Mouse (Mus musculus) myocyte (in vitro differentiated cells): Measurements from ENCODE around the gene Nr1h3. TPM values are rescaled to one million over a fixed set of nuclear protein-coding genes. Genes with fewer than 3 reads are reported as not detected.

Experiments used
- H3K27me3 ChIP-seq: one replicate; pipeline ENCODE4 v1.6.1; 2011; ENCODE audit not compliant: control insufficient read depth, insufficient read depth, insufficient read length
- H3K36me3 ChIP-seq: one replicate; pipeline ENCODE4 v1.6.1; 2011; ENCODE audit not compliant: control insufficient read depth, insufficient read depth
- H3K4me2 ChIP-seq: one replicate; pipeline ENCODE4 v1.6.1; 2011; ENCODE audit warnings: low read depth, control low read depth
- H3K4me3 ChIP-seq: one replicate; pipeline ENCODE4 v1.5.1; 2011; ENCODE audit warnings: mild to moderate bottlenecking, control low read depth, moderate library complexity
- H3K79me2 ChIP-seq: one replicate; pipeline ENCODE4 v1.6.1; 2011; ENCODE audit not compliant: control insufficient read depth, insufficient read depth
- H3ac ChIP-seq: one replicate; pipeline ENCODE4 v1.6.1; 2011; ENCODE audit not compliant: control insufficient read depth, insufficient read length
- CEBPB ChIP-seq: IDR thresholded peaks from 2 replicates; pipeline ENCODE4 v1.6.1; 2011; ENCODE audit warnings: mild to moderate bottlenecking, moderate library complexity; ENCODE audit not compliant: poor library complexity, insufficient read depth, severe bottlenecking
- E2F4 ChIP-seq: IDR thresholded peaks from one replicate; pipeline ENCODE4 v1.6.1; 2011; ENCODE audit warnings: mild to moderate bottlenecking, control low read depth, moderate library complexity; ENCODE audit not compliant: insufficient read depth
- MAX ChIP-seq: IDR thresholded peaks from one replicate; pipeline ENCODE4 v1.6.1; 2011; ENCODE audit warnings: low read depth, mild to moderate bottlenecking, control low read depth
- MYOD1 ChIP-seq, 3 experiments: IDR thresholded peaks; one replicate each; pipeline ENCODE4 v1.6.1; 2011; ENCODE audit warnings: control low read depth in 2 of 3, low read depth in 2 of 3, mild to moderate bottlenecking in 2 of 3, moderate library complexity in 1 of 3; ENCODE audit not compliant: insufficient read length in 2 of 3, control insufficient read depth in 1 of 3
- MYOG ChIP-seq, 3 experiments: IDR thresholded peaks; one replicate each; pipeline ENCODE4 v1.6.1; 2011; ENCODE audit warnings: control low read depth in 2 of 3, low read depth in 2 of 3, mild to moderate bottlenecking in 2 of 3; ENCODE audit not compliant: insufficient read length in 2 of 3, control insufficient read depth in 1 of 3, insufficient read depth in 1 of 3
- POLR2A ChIP-seq: IDR thresholded peaks from one replicate; pipeline ENCODE4 v1.6.1; 2011; ENCODE audit warnings: low read depth, mild to moderate bottlenecking, control low read depth, moderate library complexity; ENCODE audit not compliant: insufficient read length
- POLR2AphosphoS2 ChIP-seq: IDR thresholded peaks from one replicate; pipeline ENCODE4 v1.6.1; 2011; ENCODE audit warnings: low read depth, control low read depth; ENCODE audit not compliant: insufficient read length
- REST ChIP-seq: IDR thresholded peaks from one replicate; pipeline ENCODE4 v1.6.1; 2011; ENCODE audit warnings: mild to moderate bottlenecking, control low read depth, moderate library complexity; ENCODE audit not compliant: insufficient read depth, insufficient read length
- SRF ChIP-seq: IDR thresholded peaks from one replicate; pipeline ENCODE4 v1.6.1; 2011; ENCODE audit warnings: low read depth; ENCODE audit not compliant: control insufficient read depth, insufficient read length
- TCF12 ChIP-seq: IDR thresholded peaks from one replicate; pipeline ENCODE4 v1.6.1; 2011; ENCODE audit warnings: mild to moderate bottlenecking, control low read depth; ENCODE audit not compliant: poor library complexity, insufficient read depth, severe bottlenecking
- TCF3 ChIP-seq: IDR thresholded peaks from one replicate; pipeline ENCODE4 v1.6.1; 2011; ENCODE audit warnings: low read depth, control low read depth; ENCODE audit not compliant: insufficient read length
- USF1 ChIP-seq: IDR thresholded peaks from one replicate; pipeline ENCODE4 v1.6.1; 2011; ENCODE audit warnings: low read depth, mild to moderate bottlenecking, control low read depth, moderate library complexity
- polyA plus RNA-seq: library from polyadenylated mRNA; unstranded; fragments of >200 nt; fragmentation: generic; extraction: Trizol; gene quantifications from one replicate; pipeline ENCODE4 v1.2.1, GENCODE M21; 2012; ENCODE audit warnings: missing spikeins

Nr1h3 gene
- polyA plus RNA-seq, 1 experiment, result 0.53 TPM

DNA sequence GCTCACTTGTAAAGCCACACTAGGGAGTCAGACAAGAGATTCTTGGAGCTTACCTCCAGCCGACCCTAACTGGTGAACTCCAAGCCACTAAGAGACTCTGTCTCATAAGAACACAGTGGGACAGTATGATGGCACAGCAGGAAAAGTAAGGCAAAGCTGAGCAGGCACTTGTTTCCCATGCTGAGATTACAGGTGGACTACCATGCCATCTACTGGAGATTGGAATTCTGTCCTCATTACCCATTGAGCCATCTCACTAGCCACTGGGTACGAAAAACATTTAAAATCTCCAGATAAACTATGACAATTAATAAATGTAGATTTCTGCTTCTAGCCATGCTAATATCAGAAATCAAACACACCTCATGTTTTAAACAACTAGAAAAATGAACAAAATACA, 21.0 kb upstream of the Nr1h3 start:
- Histone ChIP-seq H3K4me3 (no peak overlapping the region), H3K27me3 (no peaks in the 10 kb centered on the region), H3K36me3 (no peaks in the 10 kb centered on the region), H3K79me2 (no peaks in the 10 kb centered on the region), H3K4me2 (no peak overlapping the region), H3ac (no peak overlapping the region)
- TF ChIP-seq MYOD1 (IDR thresholded peaks at IDR 0.05; ENCODE audit: control insufficient read depth in 1 of 3, insufficient read length in 2 of 3, low read depth in 2 of 3) (no peak), REST (no peak), USF1 (no peak), MAX (no peak), TCF12 (no peak), SRF (no peak), TCF3 (no peak), E2F4 (no peak), CEBPB (no peak), MYOG (IDR thresholded peaks at IDR 0.05; ENCODE audit: control insufficient read depth in 1 of 3, insufficient read depth in 1 of 3, insufficient read length in 2 of 3, low read depth in 2 of 3) (no peak), POLR2A (no peak), POLR2AphosphoS2 (no peak)

DNA sequence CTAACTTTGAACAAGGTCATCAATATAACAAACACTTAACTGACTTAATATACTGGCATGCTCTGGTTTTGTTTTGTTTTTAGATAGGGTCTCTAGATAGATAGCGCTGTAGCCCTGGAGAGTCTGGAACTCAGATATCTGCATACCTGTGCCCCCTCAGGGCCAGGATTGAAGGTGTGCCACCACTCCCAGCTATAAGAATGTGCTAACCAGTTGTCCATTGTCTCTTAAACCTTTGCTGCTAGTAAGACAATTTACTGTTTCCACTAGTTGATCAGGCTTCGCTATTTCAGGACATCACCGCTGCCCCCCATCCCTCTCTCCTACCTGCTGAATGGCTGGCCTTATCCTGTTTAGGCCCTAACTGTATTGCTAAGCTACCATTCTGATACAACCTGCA, 17.9 kb upstream of the Nr1h3 start:
- Histone ChIP-seq H3K36me3 (no peaks in the 10 kb centered on the region), H3K27me3 (no peaks in the 10 kb centered on the region)

DNA sequence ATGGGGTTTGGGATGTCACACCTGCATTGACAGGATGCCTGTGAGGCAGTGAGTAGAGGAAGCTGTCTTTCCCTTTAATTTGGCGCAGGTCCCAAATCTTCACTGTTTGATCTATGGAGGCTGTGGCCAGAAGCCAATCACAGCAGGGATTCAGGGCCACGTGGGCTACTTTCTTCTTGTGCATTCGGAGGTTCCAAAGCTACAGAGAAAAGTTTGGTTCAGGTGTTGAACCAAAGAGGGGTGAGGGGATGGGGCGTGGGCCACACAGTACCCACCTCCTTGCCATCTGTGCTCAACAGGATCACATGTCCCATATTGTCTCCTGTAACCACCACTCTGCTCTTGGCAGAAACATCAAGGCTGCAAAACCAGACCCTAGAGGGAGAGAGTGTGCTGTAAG, 14.4 kb upstream of the Nr1h3 start:
- no peaks in the 10 kb centered on the region for H3K27me3 ChIP-seq
- H3K79me2 ChIP-seq, result no peaks in the 10 kb centered on the region
- H3ac ChIP-seq, result no peak overlapping the region
- no peak for TF ChIP-seq SRF
- TF ChIP-seq MYOD1 (IDR thresholded peaks at IDR 0.05; ENCODE audit: control insufficient read depth in 1 of 3, insufficient read length in 2 of 3, low read depth in 2 of 3), result no peak
- no peak for TF ChIP-seq MYOG (IDR thresholded peaks at IDR 0.05; ENCODE audit: control insufficient read depth in 1 of 3, insufficient read depth in 1 of 3, insufficient read length in 2 of 3, low read depth in 2 of 3)
- TF ChIP-seq USF1, result no peak
- TF ChIP-seq TCF12, result no peak
- TF ChIP-seq MAX, result no peak
- peaks cover 10% of the 10 kb centered on the region for H3K36me3 ChIP-seq
- no peak overlapping the region for H3K4me2 ChIP-seq
- no peak overlapping the region for H3K4me3 ChIP-seq

More for the DNA sequence above, 17.9 kb upstream of the Nr1h3 start:
- Histone ChIP-seq H3ac (no peak overlapping the region), H3K79me2 (no peaks in the 10 kb centered on the region), H3K4me3 (no peak overlapping the region), H3K4me2 (no peak overlapping the region)
- TF ChIP-seq USF1, result no peak
- no peak for TF ChIP-seq MAX
- no peak for TF ChIP-seq POLR2A
- no peak for TF ChIP-seq TCF12

DNA sequence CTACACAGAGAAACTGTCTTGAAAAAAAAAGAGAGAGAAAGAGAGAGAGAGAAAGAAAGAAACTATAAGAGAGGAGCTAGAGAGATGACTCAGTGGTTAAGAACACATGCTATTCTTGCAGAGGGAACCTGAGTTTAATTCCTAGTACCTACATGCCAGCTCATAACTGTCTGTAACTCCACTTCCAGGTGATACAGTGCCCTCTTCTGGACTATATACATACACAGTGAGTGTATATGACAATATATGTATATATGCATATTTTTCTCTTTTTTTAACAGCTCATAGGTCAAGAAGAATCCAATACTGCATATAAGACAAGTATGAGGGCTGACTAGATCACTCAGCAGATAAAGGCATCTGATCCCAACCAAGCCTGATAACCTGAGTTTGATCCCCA, 10.7 kb upstream of the Nr1h3 start:
- Histone ChIP-seq H3K36me3 (peaks cover 42% of the 10 kb centered on the region), H3K27me3 (no peaks in the 10 kb centered on the region), H3ac (no peak overlapping the region), H3K4me3 (no peak overlapping the region), H3K79me2 (no peaks in the 10 kb centered on the region), H3K4me2 (no peak overlapping the region)
- TF ChIP-seq E2F4 (no peak), USF1 (no peak), POLR2AphosphoS2 (no peak), MYOD1 (IDR thresholded peaks at IDR 0.05; ENCODE audit: control insufficient read depth in 1 of 3, insufficient read length in 2 of 3, low read depth in 2 of 3) (no peak), MYOG (IDR thresholded peaks at IDR 0.05; ENCODE audit: control insufficient read depth in 1 of 3, insufficient read depth in 1 of 3, insufficient read length in 2 of 3, low read depth in 2 of 3) (no peak)

DNA sequence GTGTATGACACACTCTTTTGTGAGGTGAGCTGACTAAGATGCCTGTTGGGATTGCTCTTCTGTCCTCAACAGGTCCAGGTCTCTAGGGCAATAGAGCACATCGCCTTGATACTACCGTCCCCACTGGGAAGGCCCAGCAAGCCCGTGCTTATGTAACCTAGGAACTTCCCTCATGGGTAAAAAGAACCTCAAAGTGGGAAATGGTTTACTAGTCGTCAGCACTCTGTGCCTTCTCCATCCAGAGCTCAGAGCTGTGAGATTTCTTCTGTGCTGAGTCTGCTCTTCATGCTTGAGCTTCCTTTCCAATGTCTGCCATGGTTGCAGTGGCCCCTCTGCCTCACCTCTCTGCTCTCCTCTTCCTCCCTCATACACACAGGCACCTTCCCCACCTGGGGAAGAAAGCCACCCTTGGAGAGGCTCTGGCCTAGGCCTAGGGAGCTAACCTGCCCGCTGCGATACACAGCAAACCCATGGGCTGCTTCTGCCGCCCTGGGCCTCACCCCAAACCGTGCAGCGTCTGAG, 3.7 kb upstream of the Nr1h3 start:
- H3K4me3 ChIP-seq, result no peak overlapping the region
- no peak overlapping the region for H3ac ChIP-seq
- H3K27me3 ChIP-seq, result no peaks in the 10 kb centered on the region
- H3K4me2 ChIP-seq, result no peak overlapping the region
- H3K36me3 ChIP-seq, result peaks cover 31% of the 10 kb centered on the region
- no peaks in the 10 kb centered on the region for H3K79me2 ChIP-seq
- TF ChIP-seq CEBPB (no peak), MYOD1 (IDR thresholded peaks at IDR 0.05; ENCODE audit: control insufficient read depth in 1 of 3, insufficient read length in 2 of 3, low read depth in 2 of 3) (no peak), USF1 (no peak), REST (no peak), E2F4 (no peak), MAX (no peak), MYOG (IDR thresholded peaks at IDR 0.05; ENCODE audit: control insufficient read depth in 1 of 3, insufficient read depth in 1 of 3, insufficient read length in 2 of 3, low read depth in 2 of 3) (no peak), TCF12 (no peak), SRF (no peak), POLR2AphosphoS2 (no peak), POLR2A (no peak)
